Mouse (Mus musculus): ENCODE results near the gene Psmc2.
A peak's percentile ranks its signal among the peaks of the same experiment; 100 is the strongest.

Gene Psmc2

GRCm38 (mm10) chr5:21785053-21785452, at the start of gene Psmc2, which contains the start of gene Dnajc2:
Psmc2 (plus strand) TSS chr5:21785283.
Dnajc2 (minus strand) TSS chr5:21785251.
- DNase-seq (ENCODE audit: low spot score in 2 of 2): peak; percentile 80 to 91

- peak; percentile 51 to 74 for DNase-seq (ENCODE audit: low spot score in 2 of 2)
Measured at GRCm38 (mm10) chr5:21735584-21735983, 49.5 kb upstream of the Psmc2 start.

- DNase-seq (ENCODE audit: low spot score in 2 of 2): no peak
Measured at GRCm38 (mm10) chr5:21736046-21736445, 49.0 kb upstream of the Psmc2 start.

GRCm38 (mm10) chr5:21736956-21737585, 48.0 kb upstream of the Psmc2 start, which contains the start of gene Pmpcb:
Pmpcb (plus strand) TSS chr5:21737141.
- DNase-seq (ENCODE audit: low spot score in 2 of 2): peak; percentile 78 to 83

- DNase-seq (ENCODE audit: low spot score in 2 of 2): no peak
Measured at GRCm38 (mm10) chr5:21737620-21738019, 47.5 kb upstream of the Psmc2 start.

GRCm38 (mm10) chr5:21739120-21739519, 46.0 kb upstream of the Psmc2 start:
- DNase-seq (ENCODE audit: low spot score in 2 of 2): no peak

- no peak for DNase-seq (ENCODE audit: low spot score in 2 of 2)
Measured at GRCm38 (mm10) chr5:21739881-21740280, 45.2 kb upstream of the Psmc2 start.

GRCm38 (mm10) chr5:21743606-21744005, 41.5 kb upstream of the Psmc2 start:
- no peak for DNase-seq (ENCODE audit: low spot score in 2 of 2)

- no peak for DNase-seq (ENCODE audit: low spot score in 2 of 2)
Measured at GRCm38 (mm10) chr5:21744651-21745050, 40.4 kb upstream of the Psmc2 start.

GRCm38 (mm10) chr5:21745966-21746365, 39.1 kb upstream of the Psmc2 start:
- DNase-seq (ENCODE audit: low spot score in 2 of 2): no peak

GRCm38 (mm10) chr5:21768506-21768905, 16.6 kb upstream of the Psmc2 start:
- no peak for DNase-seq (ENCODE audit: low spot score in 2 of 2)

GRCm38 (mm10) chr5:21769841-21770240, 15.2 kb upstream of the Psmc2 start:
- no peak for DNase-seq (ENCODE audit: low spot score in 2 of 2)

GRCm38 (mm10) chr5:21776491-21776890, 8.6 kb upstream of the Psmc2 start:
- no peak for DNase-seq (ENCODE audit: low spot score in 2 of 2)

- peak; percentile 4 to 6 for DNase-seq (ENCODE audit: low spot score in 2 of 2)
Measured at GRCm38 (mm10) chr5:21784161-21785052, 676 bp upstream of the Psmc2 start.

- no peak for DNase-seq (ENCODE audit: low spot score in 2 of 2)
Measured at GRCm38 (mm10) chr5:21785776-21786175, 693 bp downstream of the Psmc2 start.

GRCm38 (mm10) chr5:21786258-21787185, 1.4 kb downstream of the Psmc2 start:
- peak; percentile 93 to 94 for DNase-seq (ENCODE audit: low spot score in 2 of 2)

- no peak for DNase-seq (ENCODE audit: low spot score in 2 of 2)
Measured at GRCm38 (mm10) chr5:21787186-21788105, 2.4 kb downstream of the Psmc2 start.

- DNase-seq (ENCODE audit: low spot score in 2 of 2): no peak
Measured at GRCm38 (mm10) chr5:21789061-21789460, 4.0 kb downstream of the Psmc2 start.

- no peak for DNase-seq (ENCODE audit: low spot score in 2 of 2)
Measured at GRCm38 (mm10) chr5:21792166-21792565, 7.1 kb downstream of the Psmc2 start.

- DNase-seq (ENCODE audit: low spot score in 2 of 2): no peak
Measured at GRCm38 (mm10) chr5:21802907-21803306, 17.8 kb downstream of the Psmc2 start.
